Mouse (Mus musculus) small intestine, adult 2 months (tissue): ENCODE data around the gene Ina.

Experiments used
- CTCF ChIP-seq: fragments of 200-500 bp; IDR thresholded peaks from 2 replicates; pipeline ENCODE4 v1.5.1; 2012; ENCODE audit warnings: low read depth, mild to moderate bottlenecking, control low read depth, inconsistent platforms, low read length, moderate library complexity, mixed read lengths; ENCODE audit not compliant: insufficient replicate concordance, insufficient read length; ENCODE audit errors: extremely low read depth
- POLR2A ChIP-seq: fragments of 200-500 bp; IDR thresholded peaks from 2 replicates; pipeline ENCODE4 v1.6.1; 2012; ENCODE audit warnings: low read depth, mild to moderate bottlenecking, control low read depth, inconsistent platforms, low read length, moderate library complexity

DNA sequence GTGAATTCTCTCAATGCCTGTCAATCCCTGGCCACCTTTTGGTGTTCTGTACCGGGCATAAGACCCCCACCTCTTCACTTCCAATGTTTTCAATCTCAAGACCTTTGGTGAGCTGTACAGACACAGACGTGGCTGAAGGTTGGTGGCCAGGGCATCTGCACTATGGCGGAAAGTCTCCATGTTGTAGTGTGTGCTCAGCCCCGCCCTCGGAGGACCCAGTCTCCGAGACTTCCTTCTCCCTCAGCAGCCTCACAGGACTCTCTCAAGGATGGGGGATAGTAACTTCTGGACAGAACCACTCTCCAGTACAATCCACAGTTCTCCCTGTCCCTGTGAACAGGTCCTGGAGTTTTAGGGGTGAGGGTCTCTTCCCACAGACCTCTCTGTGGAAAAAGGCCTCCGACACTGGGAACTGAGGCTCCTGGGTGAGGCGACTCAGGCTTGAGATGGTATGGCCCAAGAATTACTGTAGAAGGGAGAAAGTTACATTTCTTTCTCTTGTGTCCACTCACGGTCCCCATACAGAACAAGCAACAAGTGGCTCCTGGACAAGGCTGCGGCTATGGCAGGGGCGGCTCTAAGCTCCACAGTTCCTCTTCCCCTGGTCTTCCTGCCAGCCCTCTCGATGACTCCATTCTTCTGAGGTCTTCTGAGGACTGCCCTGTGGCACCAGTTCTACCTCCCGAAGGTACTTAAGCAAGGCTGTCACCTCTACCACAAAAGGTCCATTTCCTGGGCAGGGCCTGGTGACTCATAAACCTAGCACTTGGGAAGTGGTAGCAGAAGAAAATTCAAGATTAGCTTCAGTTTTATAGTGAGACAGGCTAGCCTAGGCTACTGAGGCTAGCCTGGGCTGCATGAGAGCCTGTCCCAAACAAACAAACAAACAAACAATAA is 29.5 kb upstream of the Ina start:
- no peak for TF ChIP-seq CTCF
- no peak for TF ChIP-seq POLR2A
